Mouse (Mus musculus) left cerebral cortex, adult 6 months (tissue): ENCODE data around the gene Cit. TPM values are rescaled to one million over a fixed set of nuclear protein-coding genes. Genes with fewer than 3 reads are reported as not detected.

Experiments
- long read RNA-seq, 2 experiments: library from polyadenylated mRNA; unstranded; transcript quantifications; one replicate each; pipeline ENCODE4 v2.0.0; 2019 to 2020
- polyA plus RNA-seq: library from polyadenylated mRNA; unstranded; fragments of <200 nt; fragmentation: Nextera tagmentation; gene quantifications from 2 replicates; pipeline ENCODE4 v1.2.3, GENCODE M21; 2021

Gene Cit
- 50.2 and 61.5 TPM in 2 replicates for polyA plus RNA-seq
- long read RNA-seq, experiment 1, transcript Cit-207 (3 exons, 756 nt): major isoform, 5 of 51 reads
- long read RNA-seq, experiment 1, partial matches to known transcripts: 28 of 51 reads
- long read RNA-seq, experiment 1, other reads (novel, unspliced or antisense): 18 of 51 reads
- long read RNA-seq, experiment 2, transcript Cit-207 (3 exons, 756 nt): major isoform, 10 of 190 reads
- long read RNA-seq, experiment 2, partial matches to known transcripts: 33 of 190 reads
- long read RNA-seq, experiment 2, other reads (novel, unspliced or antisense): 147 of 190 reads

GRCm38 (mm10) chr5:115844766-115845634 lies at the start of gene Cit:
Gene Cit (plus strand): TSS chr5:115845278.

GRCm38 (mm10) chr5:116024327-116024739 lies 179.3 kb downstream of the Cit start, which contains the start of gene Prkab1:
Gene Prkab1 (minus strand): TSS chr5:116024508.

Other genes starting within 250 kb of the Cit start
- 7.6 and 10.2 TPM in 2 replicates for gene Rab35, start 213.4 kb upstream of the Cit start, polyA plus RNA-seq
- 16.0 and 19.4 TPM in 2 replicates for gene Bicdl1, start 113.7 kb upstream of the Cit start, polyA plus RNA-seq
- 12.9 and 17.3 TPM in 2 replicates for gene Prkab1, start 179.2 kb downstream of the Cit start, polyA plus RNA-seq
- not detected in 2 replicates for gene Tmem233, start 238.0 kb downstream of the Cit start, polyA plus RNA-seq